Mouse (Mus musculus): Measurements from ENCODE around the gene 1110008L16Rik. TPM values are rescaled to one million over a fixed set of nuclear protein-coding genes. Genes with fewer than 3 reads are reported as not detected.
"Not testable (repeated sequence)": the region's sequence is repeated elsewhere in the genome, so short reads cannot be mapped to it uniquely, and the experiment has no call there.

Gene 1110008L16Rik
- total RNA-seq (2021) = 10 to 100 TPM; 11.3 to 15.2 TPM
- long read RNA-seq, experiment 1, transcript 1110008L16Rik-201 (7 exons, 3,122 nt) = major isoform, 9 of 10 reads
- long read RNA-seq, experiment 1, partial matches to known transcripts = 0 of 10 reads
- long read RNA-seq, experiment 1, other reads (novel, unspliced or antisense) = 1 of 10 reads
- long read RNA-seq, experiment 2, transcript 1110008L16Rik-201 (7 exons, 3,122 nt) = major isoform, 21 of 23 reads
- long read RNA-seq, experiment 2, partial matches to known transcripts = 0 of 23 reads
- long read RNA-seq, experiment 2, other reads (novel, unspliced or antisense) = 2 of 23 reads

DNA sequence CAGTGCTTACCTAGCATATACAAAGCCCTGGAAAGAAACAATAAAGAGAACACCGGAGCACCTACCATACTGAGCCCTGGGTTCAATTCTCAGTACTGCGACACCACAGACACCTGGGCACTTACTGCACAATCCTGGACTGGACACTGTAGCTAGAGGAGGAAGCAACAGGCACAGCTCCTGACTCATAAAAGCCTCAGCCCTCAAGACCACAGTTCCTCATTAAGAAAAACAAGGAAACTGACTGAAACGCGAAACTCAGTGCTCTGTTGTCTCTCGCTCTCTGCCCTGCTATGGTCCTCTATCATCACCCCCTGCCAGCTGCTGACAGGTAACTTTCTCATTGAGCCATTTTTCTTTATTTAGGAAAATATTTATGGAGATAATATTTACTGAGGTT is at the start of gene 1110008L16Rik:
Gene 1110008L16Rik, plus strand, starts transcription at position 242 of the 400 bp plus-strand sequence.
- DNase-seq (ENCODE audit: low spot score in 2 of 2) = no peak

DNA sequence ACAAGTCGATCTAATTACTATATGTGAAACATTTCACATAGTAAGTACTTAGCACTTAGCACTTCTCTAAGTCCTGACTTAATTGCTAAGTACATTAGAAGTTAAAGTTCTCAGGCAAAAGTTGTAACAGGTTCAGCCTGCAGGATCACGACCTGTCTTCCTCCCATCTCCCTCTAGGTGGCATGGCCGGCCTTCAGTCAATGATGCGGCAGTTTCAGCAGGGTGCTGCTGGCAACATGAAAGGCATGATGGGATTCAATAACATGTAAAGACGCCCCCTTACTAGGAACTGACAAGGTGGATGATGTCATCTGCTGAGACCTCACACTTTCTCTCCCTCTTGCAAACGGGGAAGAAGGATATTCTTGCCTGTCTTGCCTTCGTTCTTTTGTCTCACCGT is 37.4 kb upstream of the 1110008L16Rik start:
- DNase-seq (ENCODE audit: low spot score in 2 of 2) = not testable (repeated sequence)

DNA sequence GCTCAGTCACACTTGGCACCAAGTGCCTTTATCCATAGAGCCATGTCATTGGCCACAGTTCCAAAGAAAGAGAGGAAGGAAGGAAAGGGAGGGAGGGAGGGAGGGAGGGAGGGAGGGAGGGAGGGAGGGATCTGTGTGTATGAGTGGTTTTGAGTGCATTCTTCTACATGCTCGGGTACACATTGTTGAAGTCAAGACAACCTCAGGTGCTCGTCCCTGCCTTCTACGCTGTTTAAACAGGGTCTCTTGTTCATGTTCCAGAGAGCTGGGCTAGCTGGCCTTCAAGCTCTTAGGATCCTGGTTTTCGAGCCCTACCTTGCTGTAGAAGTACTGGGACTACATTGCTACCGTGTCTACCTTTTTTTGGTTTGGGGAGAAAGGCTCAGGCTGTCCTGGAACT is 36.0 kb upstream of the 1110008L16Rik start:
- DNase-seq (ENCODE audit: low spot score in 2 of 2) = not testable (repeated sequence)

DNA sequence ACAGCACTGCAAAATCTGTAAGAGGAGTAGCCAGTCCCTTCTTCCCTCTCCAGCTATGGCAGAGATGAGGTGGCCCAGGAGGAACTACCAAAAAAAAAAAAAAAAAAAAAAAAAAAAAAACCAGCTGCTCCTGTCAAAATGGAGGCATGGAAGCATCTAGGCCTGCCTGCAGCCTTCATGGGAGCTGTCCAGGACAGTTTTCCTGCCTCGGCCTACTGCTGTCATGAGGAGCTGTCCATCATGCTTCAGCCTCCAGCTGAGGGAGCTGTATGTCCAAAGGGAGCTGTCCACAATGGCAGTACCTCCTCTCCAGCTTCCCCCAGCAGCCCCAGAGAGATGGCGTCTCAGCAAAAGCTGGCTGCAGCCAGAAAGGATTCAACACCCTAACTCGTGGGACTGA is 27.1 kb upstream of the 1110008L16Rik start:
- DNase-seq (ENCODE audit: low spot score in 2 of 2) = no peak

DNA sequence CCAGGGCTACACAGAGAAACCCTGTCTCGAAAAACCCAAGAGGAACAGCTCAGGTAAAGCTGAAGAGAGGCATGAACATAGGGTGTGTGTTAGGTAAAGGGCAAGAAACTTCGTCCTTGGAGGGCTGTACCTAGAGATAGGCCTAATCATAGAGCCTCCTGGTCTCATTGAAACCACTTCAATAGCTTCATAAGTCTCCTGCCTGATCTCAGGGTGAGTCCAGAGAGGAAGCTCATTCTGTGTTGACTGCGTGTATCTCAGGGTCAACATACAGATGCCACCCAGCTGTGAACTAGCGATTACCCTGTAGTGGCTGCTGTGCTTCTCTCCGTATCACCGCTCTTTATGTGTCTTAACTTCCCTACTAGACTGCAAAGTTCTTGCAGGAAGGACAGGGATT is 21.8 kb upstream of the 1110008L16Rik start:
- DNase-seq (ENCODE audit: low spot score in 2 of 2) = not testable (repeated sequence)

DNA sequence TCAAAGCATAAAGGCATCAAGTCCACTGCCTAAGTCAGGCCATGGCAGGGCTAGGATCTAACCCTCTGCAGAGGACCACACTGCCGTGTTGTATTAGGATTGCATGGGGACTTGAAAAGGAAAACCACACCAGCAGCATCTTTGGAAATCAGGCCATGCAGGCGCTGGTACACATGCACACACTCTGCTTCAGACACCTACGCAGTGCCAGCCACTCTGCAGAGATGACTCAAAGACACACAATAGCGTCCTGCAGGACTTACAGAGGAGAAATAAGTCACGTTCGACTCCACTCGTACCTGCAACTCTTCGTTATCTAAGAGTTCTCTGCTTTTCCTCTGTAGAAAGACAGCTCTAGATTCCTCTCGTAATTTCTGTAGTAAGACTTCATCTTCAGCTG is 1.3 kb upstream of the 1110008L16Rik start:
- DNase-seq (ENCODE audit: low spot score in 2 of 2) = no peak

DNA sequence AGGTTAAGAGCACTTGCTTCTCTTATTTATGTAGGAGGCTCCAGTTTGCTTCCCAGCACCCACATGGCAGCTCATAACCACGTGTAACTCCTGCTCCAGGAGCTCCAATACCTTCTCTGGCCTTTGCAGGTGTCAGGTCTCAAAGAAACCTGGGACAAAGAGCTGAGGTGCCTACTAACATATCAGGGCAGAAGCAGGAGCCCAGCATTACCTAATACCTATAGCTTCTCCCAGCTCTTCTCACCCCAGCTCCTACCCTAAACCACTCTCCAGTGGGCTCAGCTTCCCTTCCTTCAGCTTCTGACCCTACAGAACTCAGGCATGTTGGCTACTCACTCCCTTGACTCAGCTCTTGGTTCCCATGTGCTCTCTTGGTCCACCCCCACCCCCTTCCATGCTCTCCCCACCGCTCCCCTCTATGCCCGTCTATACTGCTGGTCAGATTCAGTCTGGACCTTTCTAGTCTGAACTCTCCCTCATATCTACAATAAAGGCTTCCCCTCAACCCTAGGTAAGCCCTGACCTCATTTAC is 1.5 kb downstream of the 1110008L16Rik start:
- no peak for DNase-seq (ENCODE audit: low spot score in 2 of 2)

DNA sequence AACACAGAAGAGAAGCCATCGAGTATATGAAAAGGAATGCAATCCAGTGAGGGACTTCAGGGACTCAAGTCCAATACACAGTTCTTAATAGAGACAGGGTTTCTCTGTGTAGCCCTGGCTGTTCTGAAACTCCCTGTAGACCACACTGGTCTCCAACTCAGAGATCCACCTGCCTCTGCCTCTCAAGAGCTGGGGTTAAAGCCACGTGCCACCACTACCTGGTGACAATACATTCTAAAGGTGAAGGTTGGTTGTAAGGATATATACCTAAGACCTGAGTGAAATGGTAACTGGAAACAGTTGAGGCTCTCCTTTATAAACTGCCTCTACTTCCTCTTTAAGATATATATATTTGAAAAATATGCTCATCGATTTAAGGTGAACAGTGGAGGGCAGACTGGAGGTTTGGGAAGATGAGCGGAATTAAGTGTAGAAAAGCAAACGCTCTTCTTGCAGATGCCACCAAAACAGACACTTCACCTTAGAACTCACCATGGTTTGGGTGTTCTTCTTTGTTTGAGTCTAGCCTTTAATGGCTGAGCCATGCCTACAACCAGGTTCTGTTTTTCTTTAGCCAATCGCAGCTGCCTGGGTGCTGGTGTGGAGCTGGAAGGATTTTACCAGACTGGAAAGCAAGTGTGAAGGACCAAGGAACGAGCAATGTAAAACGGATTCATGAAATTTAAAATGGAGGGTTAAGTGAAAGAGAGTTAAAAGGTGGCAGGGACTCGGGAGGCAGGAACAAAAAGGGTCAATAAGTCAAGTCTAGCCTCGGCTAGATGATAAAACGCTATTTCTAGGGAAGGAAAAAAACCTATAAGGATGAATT is 2.3 kb downstream of the 1110008L16Rik start:
- no peak for DNase-seq (ENCODE audit: low spot score in 2 of 2)

DNA sequence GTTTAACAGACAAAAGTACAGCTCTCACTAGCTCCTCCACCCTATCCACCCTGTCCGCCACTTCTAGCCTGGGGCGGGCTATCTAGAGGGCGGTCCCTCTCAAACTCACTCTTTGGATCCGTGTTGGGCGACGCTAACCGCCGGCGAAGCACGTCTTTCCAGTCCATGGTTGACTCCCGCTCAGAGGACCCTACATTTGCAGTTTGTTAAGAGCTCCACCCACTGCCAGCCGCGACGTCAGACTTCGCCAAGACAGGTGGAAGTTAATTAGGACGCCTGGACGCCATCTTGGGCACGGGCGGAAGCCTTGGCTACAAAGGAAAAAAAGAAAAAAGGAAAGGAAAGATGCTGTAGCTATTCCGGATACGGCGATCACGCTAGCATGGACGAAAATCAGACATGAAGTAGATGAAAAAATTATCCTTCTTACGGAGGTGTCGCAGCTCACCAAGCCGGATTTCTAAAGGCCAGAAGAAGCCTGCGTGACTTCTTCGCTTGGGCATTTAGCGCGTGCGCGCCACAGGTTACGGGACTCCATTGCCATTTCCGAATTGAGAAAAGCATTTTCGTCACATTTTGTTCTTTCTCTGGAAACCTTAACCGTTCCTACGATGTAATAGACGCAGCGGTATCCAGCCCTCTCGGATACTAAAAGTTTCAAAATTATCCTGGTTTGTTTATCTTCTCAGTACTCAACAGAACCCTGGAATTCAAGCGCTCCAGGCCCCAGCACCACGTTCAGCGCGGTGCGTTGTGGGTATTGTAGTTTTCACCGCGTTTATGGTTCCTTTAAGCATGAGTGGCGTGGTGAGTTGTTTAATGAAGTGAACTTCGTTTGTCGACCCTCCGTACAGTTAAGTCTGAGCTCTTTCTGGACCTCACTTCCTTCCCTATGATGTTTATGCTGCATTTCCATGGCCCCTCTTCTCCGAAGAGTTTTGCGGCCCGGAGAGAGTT is 3.4 kb downstream of the 1110008L16Rik start, which contains the start of gene Ppp2r3c:
Gene Ppp2r3c, minus strand, starts transcription at position 514 of the 957 bp plus-strand sequence.
- peak; percentile 81 to 82 for DNase-seq (ENCODE audit: low spot score in 2 of 2)

DNA sequence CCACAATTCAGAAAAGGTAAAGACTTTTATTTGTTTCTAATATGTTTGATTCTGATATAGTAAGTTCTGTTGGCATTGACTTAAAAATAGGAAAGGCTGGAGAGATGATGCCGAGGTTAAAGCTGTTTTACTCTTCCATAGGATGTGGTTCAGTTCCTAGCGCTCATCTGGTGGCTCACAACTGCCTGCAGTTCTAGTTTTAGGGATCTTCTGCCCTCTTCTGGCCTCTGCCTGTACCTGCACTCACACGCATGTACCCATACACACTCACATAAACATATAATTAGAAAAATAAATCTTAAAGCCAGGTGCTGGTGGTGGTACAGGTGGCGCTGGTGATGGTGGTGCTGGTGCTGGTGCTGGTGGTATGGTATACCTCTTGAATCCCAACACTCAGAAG is 7.0 kb downstream of the 1110008L16Rik start:
- no peak for DNase-seq (ENCODE audit: low spot score in 2 of 2)

DNA sequence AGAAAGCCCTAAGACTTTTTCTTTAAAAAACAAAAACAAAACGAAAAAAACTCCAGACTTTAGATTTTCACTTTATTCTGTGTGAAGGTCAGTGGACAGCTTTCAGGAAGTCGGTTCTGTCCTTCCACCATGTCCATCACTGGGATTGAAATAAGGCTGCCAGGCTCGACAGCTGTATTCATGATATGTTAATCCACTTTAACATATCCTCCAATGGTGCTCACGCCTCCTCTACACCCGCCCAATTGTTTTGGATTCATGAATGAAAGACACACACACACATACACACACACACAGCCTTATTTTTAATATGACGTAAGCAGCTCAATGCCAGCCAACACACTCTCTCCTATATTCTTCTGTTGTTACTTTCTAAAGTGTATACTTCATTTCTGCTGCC is 8.2 kb downstream of the 1110008L16Rik start:
- DNase-seq (ENCODE audit: low spot score in 2 of 2) = no peak

DNA sequence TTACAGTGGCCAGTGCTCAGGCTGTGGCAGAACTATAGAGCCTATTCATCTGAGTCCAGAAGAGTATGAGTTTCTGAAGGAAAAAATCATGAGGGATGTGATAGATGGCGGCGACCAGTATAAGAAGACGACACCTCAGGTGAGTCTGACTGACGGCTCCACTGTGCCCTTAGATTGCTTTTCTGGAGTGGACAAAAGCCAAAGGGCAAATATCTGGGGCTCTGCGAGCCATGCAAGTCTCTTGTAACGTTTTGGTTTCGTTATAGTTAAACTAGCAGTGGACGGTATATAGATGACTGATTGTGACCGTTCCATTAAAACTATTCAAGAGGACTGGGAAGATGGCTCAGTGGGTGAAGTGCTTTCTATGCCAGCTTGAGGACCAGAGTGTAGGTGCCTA is 9.4 kb downstream of the 1110008L16Rik start:
- no peak for DNase-seq (ENCODE audit: low spot score in 2 of 2)

DNA sequence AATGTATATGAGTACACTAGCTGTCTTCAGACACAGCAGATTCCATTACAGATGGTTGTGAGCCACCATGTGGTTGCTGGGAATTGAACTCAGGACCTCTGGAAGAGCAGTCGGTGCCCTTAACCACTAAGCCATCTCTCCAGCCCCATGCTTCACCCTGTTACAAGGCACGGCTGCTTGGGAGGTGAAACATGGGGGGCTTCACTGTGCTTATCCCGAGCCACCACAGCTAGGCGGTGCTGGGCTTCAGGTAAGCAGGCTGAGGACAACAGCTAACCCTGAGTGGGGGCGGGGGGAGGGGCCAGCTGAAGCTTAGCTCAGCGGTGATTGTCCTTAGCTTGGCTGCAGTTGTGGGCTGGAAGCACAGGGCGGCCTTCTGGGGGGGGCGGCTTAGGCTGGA is 10.1 kb downstream of the 1110008L16Rik start:
- no peak for DNase-seq (ENCODE audit: low spot score in 2 of 2)

DNA sequence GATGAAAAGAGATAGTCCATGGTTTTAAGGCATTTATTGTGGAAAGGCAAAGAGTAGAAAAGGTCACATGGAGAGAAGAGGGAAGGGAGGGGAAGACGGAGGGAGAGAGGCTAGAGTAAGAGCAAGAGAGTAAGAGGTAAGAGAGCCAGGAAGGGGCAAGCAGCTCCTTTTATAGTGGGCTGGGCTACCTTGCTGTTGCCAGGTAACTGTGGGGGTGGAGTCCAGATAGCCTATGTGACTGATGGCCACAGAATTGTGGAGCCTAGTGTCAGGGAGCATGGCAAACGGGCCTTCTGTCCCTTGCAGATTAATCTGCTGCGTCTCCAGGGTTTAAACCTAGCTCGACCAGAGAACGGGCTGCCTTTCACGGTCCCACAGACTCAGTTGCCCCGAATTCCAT is 12.5 kb downstream of the 1110008L16Rik start:
- no peak for DNase-seq (ENCODE audit: low spot score in 2 of 2)

DNA sequence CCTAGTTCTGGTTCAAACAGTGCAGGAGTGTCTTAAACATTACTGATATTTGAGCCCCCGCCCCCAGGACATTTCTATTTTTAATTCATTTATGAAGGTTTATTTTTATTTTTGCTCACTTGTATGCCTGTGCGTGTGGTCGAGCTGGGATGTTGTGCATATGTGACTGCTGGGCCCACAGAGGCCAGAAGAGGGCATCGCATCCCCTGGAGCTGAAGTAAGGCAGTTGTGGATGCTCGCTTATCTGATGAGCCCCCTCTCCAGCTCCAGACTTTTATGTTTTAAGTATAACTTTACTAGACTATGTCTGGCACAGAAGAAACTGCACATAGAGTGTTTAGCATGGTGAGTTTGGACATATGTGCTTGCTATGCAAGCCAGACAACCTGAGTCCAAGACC is 14.5 kb downstream of the 1110008L16Rik start:
- DNase-seq (ENCODE audit: low spot score in 2 of 2) = no peak

DNA sequence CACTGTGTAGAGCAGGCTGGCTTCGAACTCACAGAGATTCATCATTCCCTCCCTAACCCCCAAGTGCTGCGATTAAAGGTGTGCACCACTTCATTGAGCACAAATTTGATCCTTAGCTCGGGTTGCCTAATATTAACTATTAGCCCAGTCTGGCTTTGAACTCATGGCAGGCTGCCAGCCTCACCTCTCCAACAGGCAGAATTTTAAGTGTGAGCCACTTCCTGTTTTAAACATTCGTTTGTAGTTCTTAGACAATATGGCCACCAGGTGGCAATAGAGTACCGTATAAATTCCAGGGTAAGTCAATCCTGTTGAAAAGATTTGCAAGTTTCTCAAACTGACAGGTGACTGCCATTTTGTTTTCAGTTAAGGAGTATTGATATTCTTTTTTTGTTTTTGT is 15.8 kb downstream of the 1110008L16Rik start:
- peak; percentile 53 to 73 for DNase-seq (ENCODE audit: low spot score in 2 of 2)

DNA sequence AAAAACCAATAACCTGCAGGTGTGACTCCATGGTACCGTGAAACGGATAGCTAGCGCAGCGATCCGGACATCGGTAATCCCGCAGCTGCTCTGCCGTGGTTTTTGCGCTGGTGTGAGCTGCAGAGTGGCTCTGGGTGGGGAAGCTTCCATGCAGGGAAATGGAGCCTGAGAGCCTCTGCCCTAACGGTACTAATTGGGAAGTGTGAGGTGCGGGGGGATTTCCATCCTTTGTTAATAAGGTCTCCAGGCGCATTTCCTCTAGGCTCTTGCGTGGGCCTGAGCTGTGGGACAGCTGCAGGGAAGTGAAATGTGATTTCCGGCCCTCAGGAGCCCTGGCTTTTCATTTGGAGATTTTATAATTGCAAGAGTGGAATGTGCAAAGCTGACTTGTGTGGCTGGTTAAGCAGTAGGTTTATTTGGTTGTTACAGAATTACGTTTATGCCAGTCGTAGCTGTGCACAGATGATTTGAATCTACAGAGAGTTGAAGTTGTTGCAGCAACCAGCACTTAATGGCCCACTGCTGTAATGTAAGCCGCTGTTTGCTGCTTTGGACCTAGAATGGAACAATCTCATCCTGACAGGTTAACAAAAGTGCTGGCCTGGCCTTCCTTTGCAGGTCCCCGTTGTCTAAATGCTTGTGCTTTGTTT is 22.4 kb downstream of the 1110008L16Rik start:
- no peak for DNase-seq (ENCODE audit: low spot score in 2 of 2)

DNA sequence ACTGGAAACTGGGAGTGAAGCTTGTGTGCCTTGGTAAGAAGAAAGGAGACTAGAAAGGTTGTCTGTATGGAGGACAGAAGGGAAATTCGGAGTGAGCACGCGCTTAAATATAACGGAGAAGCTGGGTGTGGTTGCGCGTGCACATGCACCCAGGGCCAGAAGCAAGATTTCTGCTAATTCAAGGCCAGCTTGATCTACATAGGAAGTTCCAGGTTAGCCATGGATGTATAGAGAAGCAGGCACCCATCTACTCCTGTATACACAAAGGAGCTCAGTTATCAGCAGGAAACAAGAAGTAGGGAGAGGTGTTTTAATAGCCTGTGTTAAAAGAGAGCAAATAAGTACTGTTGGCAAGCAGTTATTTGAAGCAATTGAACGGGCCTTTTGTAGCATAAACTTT is 26.3 kb downstream of the 1110008L16Rik start:
- DNase-seq (ENCODE audit: low spot score in 2 of 2) = no peak

DNA sequence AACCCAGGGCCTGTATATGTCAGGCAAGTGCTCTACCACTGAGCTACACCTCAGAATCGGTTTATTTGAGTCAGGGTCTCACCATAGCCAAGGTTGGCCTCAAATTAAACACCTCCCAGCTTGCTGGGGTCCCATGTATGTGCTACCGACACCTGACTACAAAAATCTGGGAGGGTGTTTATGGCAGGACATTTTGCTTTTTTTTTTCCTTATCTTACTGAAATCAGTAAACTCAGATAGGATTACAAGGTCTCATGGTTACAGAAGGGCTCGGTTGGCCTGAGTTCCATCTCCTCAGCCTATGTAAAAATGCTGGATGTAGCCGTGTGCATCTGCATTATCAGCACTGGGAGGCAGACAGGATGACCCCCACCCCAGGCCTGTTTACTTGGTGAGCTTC is 29.4 kb downstream of the 1110008L16Rik start:
- no peak for DNase-seq (ENCODE audit: low spot score in 2 of 2)

DNA sequence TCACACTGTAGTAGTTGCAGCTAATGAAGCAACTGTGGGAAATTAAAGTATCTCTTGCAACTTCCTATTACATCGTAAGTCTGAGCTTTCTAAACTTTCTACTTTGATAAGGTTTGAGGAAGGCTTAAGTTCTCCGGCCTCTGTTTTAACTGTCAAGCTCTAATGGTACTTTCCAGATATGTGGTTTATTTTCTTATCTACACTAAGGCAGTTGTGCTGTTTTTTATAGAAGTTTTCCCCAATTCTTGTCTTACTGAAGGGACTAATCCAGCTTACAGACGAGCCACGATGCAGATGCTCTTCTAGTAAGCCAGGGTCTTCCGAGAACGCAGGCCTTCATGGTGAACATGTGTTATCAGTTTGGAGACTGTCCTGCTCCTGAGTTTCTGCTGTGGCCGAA is 30.0 kb downstream of the 1110008L16Rik start:
- DNase-seq (ENCODE audit: low spot score in 2 of 2) = no peak

Data from adrenal gland, adult 18-20 months (tissue).